Mouse (Mus musculus) gastrocnemius, postnatal 10 days (tissue): ENCODE results near the gene Nedd4. TPM values are rescaled to one million over a fixed set of nuclear protein-coding genes. Genes with fewer than 3 reads are reported as not detected.
A peak's percentile ranks its signal among the peaks of the same experiment; 100 is the strongest.
"Not testable (repeated sequence)": the region's sequence is repeated elsewhere in the genome, so short reads cannot be mapped to it uniquely, and the experiment has no call there.

Experiments used
- DNase-seq: peaks from one replicate; pipeline ENCODE4 v3.0.0; 2021; ENCODE audit warnings: mixed read lengths
- total RNA-seq, 2 experiments: library from RNA; stranded (reverse); gene quantifications; 2 replicates each; pipeline ENCODE4 v1.2.3; 2021

Nedd4 gene
- total RNA-seq, 2 experiments from 2014 or later = 563 to 619 TPM

- peak; percentile 51 for DNase-seq
Observed at GRCm38 (mm10) chr9:72652961-72653360, 9.2 kb upstream of the Nedd4 start.

GRCm38 (mm10) chr9:72653533-72653932, 8.6 kb upstream of the Nedd4 start:
- no peak for DNase-seq

GRCm38 (mm10) chr9:72654593-72655242, 7.4 kb upstream of the Nedd4 start:
- peak; percentile 75 for DNase-seq

GRCm38 (mm10) chr9:72655602-72656001, 6.5 kb upstream of the Nedd4 start:
- peak; percentile 32 for DNase-seq

- DNase-seq = no peak
Observed at GRCm38 (mm10) chr9:72656491-72656890, 5.7 kb upstream of the Nedd4 start.

- no peak for DNase-seq
Observed at GRCm38 (mm10) chr9:72656940-72657339, 5.2 kb upstream of the Nedd4 start.

GRCm38 (mm10) chr9:72657694-72658093, 4.5 kb upstream of the Nedd4 start:
- DNase-seq = no peak

GRCm38 (mm10) chr9:72660139-72660538, 2.0 kb upstream of the Nedd4 start:
- DNase-seq = no peak

GRCm38 (mm10) chr9:72660911-72661310, 1.2 kb upstream of the Nedd4 start:
- no peak for DNase-seq

- no peak for DNase-seq
Observed at GRCm38 (mm10) chr9:72661561-72661894, 618 bp upstream of the Nedd4 start.

- peak; percentile 82 for DNase-seq
Observed at GRCm38 (mm10) chr9:72662691-72663533, 766 bp downstream of the Nedd4 start.

GRCm38 (mm10) chr9:72663534-72663918, 1.4 kb downstream of the Nedd4 start:
- DNase-seq = no peak

- no peak for DNase-seq
Observed at GRCm38 (mm10) chr9:72664409-72665351, 2.5 kb downstream of the Nedd4 start.

GRCm38 (mm10) chr9:72665517-72665916, 3.4 kb downstream of the Nedd4 start:
- DNase-seq = no peak

- DNase-seq = not testable (repeated sequence)
Observed at GRCm38 (mm10) chr9:72666352-72667021, 4.3 kb downstream of the Nedd4 start.

- DNase-seq = no peak
Observed at GRCm38 (mm10) chr9:72667126-72667525, 5.0 kb downstream of the Nedd4 start.

- peak; percentile 50 for DNase-seq
Observed at GRCm38 (mm10) chr9:72669383-72669782, 7.2 kb downstream of the Nedd4 start.

GRCm38 (mm10) chr9:72672361-72672760, 10.2 kb downstream of the Nedd4 start:
- DNase-seq = peak; percentile 89

GRCm38 (mm10) chr9:72674957-72675744, 13.0 kb downstream of the Nedd4 start:
- no peak for DNase-seq

- no peak for DNase-seq
Observed at GRCm38 (mm10) chr9:72675745-72676200, 13.6 kb downstream of the Nedd4 start.

- no peak for DNase-seq
Observed at GRCm38 (mm10) chr9:72677659-72678058, 15.5 kb downstream of the Nedd4 start.
